In genomic region chr6:118802286-118802685, GRCm38 (mm10) we compare ENCODE assay signal across 21 mouse cellular contexts.
DNase-seq lines count a peak whose midpoint lies in the region; ATAC-seq and TF ChIP-seq lines count a peak whose summit lies in the region.
"Had no signal": no experiment of that assay in that cellular context is flagged by ENCODE, and none has a peak within 500 bp of the region (broad histone marks: within the 10 kb centered on the region; RNA-seq: fewer than 3 reads in every experiment).

No protein-coding gene starts in this region.

- 33% methylated on average over 11 of the region's 11 CpGs for WGBS in forebrain, embryonic 14.5 days
- WGBS in forebrain, embryonic 16.5 days, result 24% methylated on average over 11 of the region's 11 CpGs

- no peak overlapping the region for H3K4me3 ChIP-seq in forebrain, embryonic 14.5 days (ENCODE audit: low read depth, low read length)
- no peak overlapping the region for H3K4me3 ChIP-seq in forebrain, embryonic 16.5 days (replicated peaks; ENCODE audit: low read length)
- peak overlapping the region; percentile 29 for H3K4me3 ChIP-seq in E14TG2a.4 (replicated peaks; ENCODE audit: low read length)
- H3K4me3 ChIP-seq in left cerebral cortex, adult 2 months, result no peak overlapping the region
- H3K4me3 ChIP-seq: embryonic facial prominence, embryonic 15.5 days; heart, adult 2 months; hindbrain, embryonic 13.5 days; intestine, embryonic 15.5 days; kidney, embryonic 15.5 days; limb, embryonic 12.5 days; liver, embryonic 13.5 days; midbrain, embryonic 13.5 days had no signal

- peaks cover 7% of the 10 kb centered on the region for H3K4me1 ChIP-seq in forebrain, embryonic 14.5 days (ENCODE audit: control insufficient read depth, insufficient read depth, low read length)
- H3K4me1 ChIP-seq in forebrain, embryonic 16.5 days (replicated peaks; ENCODE audit: control insufficient read depth, insufficient read depth, low read length), result peaks cover 7% of the 10 kb centered on the region
- peaks cover 13% of the 10 kb centered on the region for H3K4me1 ChIP-seq in E14TG2a.4 (replicated peaks; ENCODE audit: low read depth, low read length)
- H3K4me1 ChIP-seq: embryonic facial prominence, embryonic 15.5 days; intestine, embryonic 15.5 days; kidney, embryonic 15.5 days; limb, embryonic 12.5 days; liver, embryonic 13.5 days had no signal

- no peak for ATAC-seq in forebrain, embryonic 14.5 days
- ATAC-seq in forebrain, embryonic 16.5 days, result no peak
- ATAC-seq: intestine, embryonic 15.5 days; midbrain, embryonic 13.5 days; Patski had no signal

- no peaks in the 10 kb centered on the region for H3K9me3 ChIP-seq in forebrain, embryonic 14.5 days (replicated peaks; ENCODE audit: control insufficient read depth, low read length)
- no peaks in the 10 kb centered on the region for H3K9me3 ChIP-seq in forebrain, embryonic 16.5 days (ENCODE audit: control insufficient read depth, low read length)
- peaks cover 4% of the 10 kb centered on the region for H3K9me3 ChIP-seq in E14TG2a.4 (ENCODE audit: low read length)
- H3K9me3 ChIP-seq: embryonic facial prominence, embryonic 15.5 days; hindbrain, embryonic 13.5 days; intestine, embryonic 15.5 days; kidney, embryonic 15.5 days; limb, embryonic 12.5 days; liver, embryonic 13.5 days; midbrain, embryonic 13.5 days had no signal

- no peaks in the 10 kb centered on the region for H3K36me3 ChIP-seq in forebrain, embryonic 14.5 days (ENCODE audit: control insufficient read depth, insufficient read depth, low read length)
- H3K36me3 ChIP-seq in forebrain, embryonic 16.5 days (ENCODE audit: control insufficient read depth, insufficient read depth), result no peaks in the 10 kb centered on the region
- no peaks in the 10 kb centered on the region for H3K36me3 ChIP-seq in E14TG2a.4 (ENCODE audit: insufficient read depth, low read length)
- H3K36me3 ChIP-seq: embryonic facial prominence, embryonic 15.5 days; hindbrain, embryonic 13.5 days; intestine, embryonic 15.5 days; kidney, embryonic 15.5 days; limb, embryonic 12.5 days; liver, embryonic 13.5 days; midbrain, embryonic 13.5 days had no signal

- intact Hi-C loops in left cerebral cortex, adult 2 months (cut with DNase I), result no loop called here

- no peak for TF ChIP-seq CTCF in E14TG2a.4 (conservative IDR thresholded peaks at IDR 0.05; ENCODE audit: low read length)
- TF ChIP-seq CTCF in left cerebral cortex, adult 2 months (IDR thresholded peaks at IDR 0.05), result no peak

- peak; percentile 22 for DNase-seq in forebrain, embryonic 14.5 days (ENCODE audit: low spot score)
- peak; percentile 37 to 50 for DNase-seq in layer of hippocampus, adult 8-10 months (ENCODE audit: low spot score in 2 of 2)
- no peak for DNase-seq in layer of hippocampus, adult 9-10 months (ENCODE audit: low spot score)
- DNase-seq in left cerebral cortex, adult 2 months (ENCODE audit: extremely low spot score in 1 of 2, low spot score in 2 of 2), result peak; percentile 39 to 40
- no peak for DNase-seq in adrenal gland, postnatal 14 days
- DNase-seq in c-Kit-positive CD71-positive TER-119-positive erythroid progenitor cells, embryonic 14.5 days (ENCODE audit: low spot score), result no peak
- DNase-seq: adrenal gland, postnatal 36 days; gastrocnemius, postnatal 10 days; heart, adult 2 months; heart, postnatal 10 days; liver, embryonic 13.5 days; thymus, postnatal 25 days had no signal

- H3K27ac ChIP-seq in forebrain, embryonic 14.5 days (ENCODE audit: low read depth, low read length), result no peak overlapping the region
- no peak overlapping the region for H3K27ac ChIP-seq in forebrain, embryonic 16.5 days (ENCODE audit: low read length)
- H3K27ac ChIP-seq in left cerebral cortex, adult 2 months, result no peak overlapping the region
- H3K27ac ChIP-seq: embryonic facial prominence, embryonic 15.5 days; heart, adult 2 months; hindbrain, embryonic 13.5 days; intestine, embryonic 15.5 days; kidney, embryonic 15.5 days; limb, embryonic 12.5 days; liver, embryonic 13.5 days; midbrain, embryonic 13.5 days had no signal

- H3K4me2 ChIP-seq in forebrain, embryonic 14.5 days (ENCODE audit: low read length), result no peak overlapping the region
- no peak overlapping the region for H3K4me2 ChIP-seq in forebrain, embryonic 16.5 days (ENCODE audit: low read length)
- H3K4me2 ChIP-seq: embryonic facial prominence, embryonic 15.5 days; hindbrain, embryonic 13.5 days; intestine, embryonic 15.5 days; kidney, embryonic 15.5 days; limb, embryonic 12.5 days; liver, embryonic 13.5 days; midbrain, embryonic 13.5 days had no signal

- no peaks in the 10 kb centered on the region for H3K27me3 ChIP-seq in forebrain, embryonic 14.5 days (replicated peaks; ENCODE audit: control insufficient read depth, insufficient read depth, low read length)
- H3K27me3 ChIP-seq in forebrain, embryonic 16.5 days (replicated peaks; ENCODE audit: control insufficient read depth, insufficient read depth, low read length), result no peaks in the 10 kb centered on the region
- H3K27me3 ChIP-seq in E14TG2a.4 (ENCODE audit: insufficient read depth, low read length), result peaks cover 43% of the 10 kb centered on the region
- H3K27me3 ChIP-seq: embryonic facial prominence, embryonic 15.5 days; hindbrain, embryonic 13.5 days; intestine, embryonic 15.5 days; limb, embryonic 12.5 days; liver, embryonic 13.5 days; midbrain, embryonic 13.5 days; Patski had no signal

- no peak overlapping the region for H3K9ac ChIP-seq in forebrain, embryonic 14.5 days (ENCODE audit: low read length)
- no peak overlapping the region for H3K9ac ChIP-seq in forebrain, embryonic 16.5 days (replicated peaks; ENCODE audit: low read depth, low read length)
- H3K9ac ChIP-seq: embryonic facial prominence, embryonic 15.5 days; hindbrain, embryonic 13.5 days; intestine, embryonic 15.5 days; kidney, embryonic 15.5 days; limb, embryonic 12.5 days; liver, embryonic 13.5 days; midbrain, embryonic 13.5 days had no signal

Comparison
In these comparisons a context has a peak if more than half of its experiments do, and no peak if none do; other contexts are left out.
1. DNase-seq: peak in forebrain, embryonic 14.5 days (single experiment), layer of hippocampus, adult 8-10 months (2 of 2) and left cerebral cortex, adult 2 months (2 of 2); none in layer of hippocampus, adult 9-10 months (single experiment), adrenal gland, postnatal 14 days (single experiment) and c-Kit-positive CD71-positive TER-119-positive erythroid progenitor cells, embryonic 14.5 days (single experiment).